Comparison of ENCODE assay signal across 8 mouse cellular contexts in the genomic region with DNA sequence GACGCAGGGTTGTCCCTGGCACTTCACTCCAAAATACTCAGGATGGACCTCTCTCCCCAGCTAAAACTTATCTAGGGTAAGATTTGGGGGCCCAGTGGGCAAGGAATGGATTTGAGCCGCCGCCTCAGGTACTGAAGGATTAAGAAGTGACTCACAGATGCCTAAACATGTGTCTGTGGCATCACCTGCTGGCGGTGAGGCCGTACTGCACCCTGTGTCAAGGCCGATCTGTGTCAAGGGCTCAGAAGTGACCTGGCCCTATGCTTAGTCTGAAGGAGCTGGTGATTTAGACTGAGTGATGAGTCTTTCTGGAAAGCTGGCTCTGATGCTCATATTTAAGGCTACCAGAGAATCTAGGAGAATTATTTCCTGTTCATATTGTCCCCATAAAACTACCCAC. TPM values are rescaled to one million over a fixed set of nuclear protein-coding genes. Genes with fewer than 3 reads are reported as not detected.
DNase-seq lines count a peak whose midpoint lies in the region; ATAC-seq lines count a peak whose summit lies in the region.

No protein-coding gene starts in this region.

- intact Hi-C loops in heart, postnatal 14 days (cut with DNase I) = loop anchor here (1.0 to 10.0 kb wide), 3 partner anchors 83 to 602 kb away; a partner anchor contains a TSS

- DNase-seq in cerebellum, adult 11 months = no peak
- DNase-seq in ZHBTc4 (ENCODE audit: low read depth, low spot score) = peak; percentile 74
- peak; percentile 89 for DNase-seq in embryo, embryonic 10 days (ENCODE audit: low spot score)
- DNase-seq in heart, postnatal 14 days = peak; percentile 61 to 73
- peak; percentile 85 for DNase-seq in kidney, postnatal 10 days
- peak; percentile 64 for DNase-seq in skeletal muscle tissue, adult 2 months (ENCODE audit: low read depth, low spot score)

- peak; percentile 61; the same call in 1 of the 2 replicates for ATAC-seq in cerebellum, adult (ENCODE audit: insufficient number of reproducible peaks, low FRiP score, low TSS enrichment)
- peak; percentile 85 for ATAC-seq in megakaryocyte, adult 5-6 weeks (ENCODE audit: poor library complexity, severe bottlenecking)

RNA-seq across cellular contexts. Expression of a gene that starts 5.7 kb away (rescaled TPM):
- 1 to 10 TPM; 4.3 to 6.8 TPM for total RNA-seq in heart, postnatal 14 days (2021)
- 0.59 TPM in 1 of 2 replicates, not detected in the other for total RNA-seq in megakaryocyte, adult 5-6 weeks (2015)
- not detected in 2 replicates for total RNA-seq in megakaryocyte, adult 5-6 weeks (2017)

RNA-seq across cellular contexts. Expression of a gene that starts 15.0 kb away (rescaled TPM):
- not detected for total RNA-seq in heart, postnatal 14 days (2021)
- total RNA-seq in megakaryocyte, adult 5-6 weeks (2015) = 0.11 and 0.13 TPM in 2 replicates
- total RNA-seq in megakaryocyte, adult 5-6 weeks (2017) = 0.16 TPM in 1 of 2 replicates, not detected in the other

RNA-seq across cellular contexts. Expression of a gene that starts 18.8 kb away (rescaled TPM):
- 100 to 1,000 TPM; 109 to 112 TPM for total RNA-seq in heart, postnatal 14 days (2021)
- total RNA-seq in megakaryocyte, adult 5-6 weeks (2015) = not detected in 2 replicates
- 1.1 TPM in 1 of 2 replicates, not detected in the other for total RNA-seq in megakaryocyte, adult 5-6 weeks (2017)

Comparison
In these comparisons a context has a peak if more than half of its experiments do, and no peak if none do; other contexts are left out.
1. RNA of a gene that starts 18.8 kb away (total RNA-seq): 109 to 112 TPM in heart, postnatal 14 days; 1.1 TPM in megakaryocyte, adult 5-6 weeks; every median in the first group is over 10 times any median in the second.